Mouse (Mus musculus): Measurements from ENCODE around the gene Crlf1.

Gene Crlf1

GRCm38 (mm10) chr8:70551558-70552161 lies 58.7 kb downstream of the Crlf1 start:
- DNase-seq (ENCODE audit: low read depth, low spot score), result no peak

DNA sequence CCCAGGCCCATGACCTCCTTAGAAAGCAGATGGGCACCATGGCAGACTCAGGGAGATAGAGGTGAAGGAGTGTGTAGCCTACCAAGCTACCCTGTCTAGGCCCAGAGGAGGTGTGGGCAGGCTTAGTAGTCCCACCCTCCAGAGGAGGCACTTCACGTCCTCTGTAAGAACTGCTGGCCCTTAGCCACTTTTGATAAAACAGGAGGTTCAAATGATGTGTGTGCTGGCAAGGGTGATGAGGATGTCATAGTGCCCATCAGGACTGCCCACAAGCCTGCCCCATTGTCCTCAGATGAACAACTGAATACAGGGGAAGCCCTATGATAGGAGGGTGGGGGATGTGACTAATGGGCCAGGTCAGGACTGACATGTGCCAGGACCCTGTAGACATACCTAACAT lies 59.9 kb downstream of the Crlf1 start:
- DNase-seq (ENCODE audit: low read depth, low spot score), result no peak
